Mouse (Mus musculus) testis, adult 2 months (tissue): ENCODE data around the gene Eif1ad.

Source experiments
- CTCF ChIP-seq: fragments of 200-500 bp; IDR thresholded peaks from 2 replicates; pipeline ENCODE4 v1.5.1; 2012; ENCODE audit warnings: low read depth, mild to moderate bottlenecking, inconsistent platforms, low read length, moderate library complexity; ENCODE audit not compliant: control insufficient read depth, insufficient read depth, insufficient replicate concordance
- POLR2A ChIP-seq: fragments of 200-500 bp; IDR thresholded peaks from 2 replicates; pipeline ENCODE4 v1.6.1; 2012; ENCODE audit warnings: low read depth, mild to moderate bottlenecking, inconsistent platforms, low read length, moderate library complexity; ENCODE audit not compliant: control insufficient read depth

GRCm38 (mm10) chr19:5377446-5377845, 10.9 kb downstream of the Eif1ad start:
- TF ChIP-seq CTCF (no peak), POLR2A (no peak)
